Mouse (Mus musculus): ENCODE measurements at regions not wholly inside any gene's neighbourhood (a gene's known extent, or its start where the extent isn't known, plus 50 kb on each side); places are given as distances from the start of the nearest gene placed in this dataset.

GRCm38 (mm10) chr12:54316066-54316567 is 112.5 kb upstream of the Egln3 start:
- no peak for DNase-seq (ENCODE audit: low read depth, low spot score)

GRCm38 (mm10) chr12:54314153-54314552 is 110.5 kb upstream of the Egln3 start:
- DNase-seq (ENCODE audit: low read depth, low spot score), result no peak

- peak; percentile 84 for DNase-seq (ENCODE audit: low read depth, low spot score)
Measured at GRCm38 (mm10) chr12:54313211-54313845, 109.7 kb upstream of the Egln3 start.

GRCm38 (mm10) chr12:54312522-54313210 is 109.0 kb upstream of the Egln3 start:
- no peak for DNase-seq (ENCODE audit: low read depth, low spot score)

GRCm38 (mm10) chr12:54311896-54312521 is 108.3 kb upstream of the Egln3 start:
- DNase-seq (ENCODE audit: low read depth, low spot score), result no peak

- DNase-seq (ENCODE audit: low read depth, low spot score), result no peak
Measured at GRCm38 (mm10) chr12:54309874-54310273, 106.2 kb upstream of the Egln3 start.

GRCm38 (mm10) chr12:54309219-54309618 is 105.6 kb upstream of the Egln3 start:
- no peak for DNase-seq (ENCODE audit: low read depth, low spot score)

- no peak for DNase-seq (ENCODE audit: low read depth, low spot score)
Measured at GRCm38 (mm10) chr12:54305135-54305630, 101.5 kb upstream of the Egln3 start.

GRCm38 (mm10) chr12:54303746-54304145 is 100.1 kb upstream of the Egln3 start:
- no peak for DNase-seq (ENCODE audit: low read depth, low spot score)

- DNase-seq (ENCODE audit: low read depth, low spot score), result no peak
Measured at GRCm38 (mm10) chr12:54299506-54299905, 95.8 kb upstream of the Egln3 start.

GRCm38 (mm10) chr12:54293248-54293647 is 89.6 kb upstream of the Egln3 start:
- DNase-seq (ENCODE audit: low read depth, low spot score), result no peak

- DNase-seq (ENCODE audit: low read depth, low spot score), result no peak
Measured at GRCm38 (mm10) chr12:54290311-54290710, 86.7 kb upstream of the Egln3 start.

- no peak for DNase-seq (ENCODE audit: low read depth, low spot score)
Measured at GRCm38 (mm10) chr12:54288747-54289146, 85.1 kb upstream of the Egln3 start.

- no peak for DNase-seq (ENCODE audit: low read depth, low spot score)
Measured at GRCm38 (mm10) chr12:54288041-54288502, 84.4 kb upstream of the Egln3 start.

GRCm38 (mm10) chr12:54286911-54287819 is 83.5 kb upstream of the Egln3 start:
- DNase-seq (ENCODE audit: low read depth, low spot score), result no peak

- DNase-seq (ENCODE audit: low read depth, low spot score), result no peak
Measured at GRCm38 (mm10) chr12:54283646-54284045, 80.0 kb upstream of the Egln3 start.

GRCm38 (mm10) chr12:54283011-54283410 is 79.4 kb upstream of the Egln3 start:
- no peak for DNase-seq (ENCODE audit: low read depth, low spot score)

GRCm38 (mm10) chr12:54282281-54282921 is 78.7 kb upstream of the Egln3 start:
- no peak for DNase-seq (ENCODE audit: low read depth, low spot score)

- no peak for DNase-seq (ENCODE audit: low read depth, low spot score)
Measured at GRCm38 (mm10) chr12:54280457-54280856, 76.8 kb upstream of the Egln3 start.

- DNase-seq (ENCODE audit: low read depth, low spot score), result no peak
Measured at GRCm38 (mm10) chr12:54280001-54280400, 76.3 kb upstream of the Egln3 start.
